Mouse (Mus musculus) C2C12 (cell line): ENCODE data around the gene Cep85l. TPM values are rescaled to one million over a fixed set of nuclear protein-coding genes. Genes with fewer than 3 reads are reported as not detected.

Source experiments
- H3K27me3 ChIP-seq: one replicate; pipeline ENCODE4 v1.6.1; 2011; ENCODE audit not compliant: control insufficient read depth, insufficient read depth, insufficient read length
- H3K36me3 ChIP-seq: one replicate; pipeline ENCODE4 v1.6.1; 2011; ENCODE audit not compliant: control insufficient read depth, insufficient read depth
- H3K4me3 ChIP-seq: one replicate; pipeline ENCODE4 v1.5.1; 2011; ENCODE audit warnings: mild to moderate bottlenecking, control low read depth; ENCODE audit not compliant: poor library complexity, insufficient read depth, severe bottlenecking
- H3K79me2 ChIP-seq: one replicate; pipeline ENCODE4 v1.6.1; 2011; ENCODE audit not compliant: control insufficient read depth, insufficient read depth
- H3K79me3 ChIP-seq: one replicate; pipeline ENCODE4 v1.6.1; 2011; ENCODE audit warnings: low read depth, control low read depth
- H3ac ChIP-seq: one replicate; pipeline ENCODE3; 2011; ENCODE audit warnings: low read depth; ENCODE audit not compliant: control insufficient read depth, insufficient read length
- CEBPB ChIP-seq: IDR thresholded peaks from one replicate; pipeline ENCODE4 v1.6.1; 2011; ENCODE audit warnings: low read depth, mild to moderate bottlenecking, control low read depth, moderate library complexity
- CTCF ChIP-seq: IDR thresholded peaks from one replicate; pipeline ENCODE4 v1.5.1; 2011; ENCODE audit not compliant: control insufficient read depth, insufficient read depth, insufficient read length
- FOSL1 ChIP-seq: IDR thresholded peaks from one replicate; pipeline ENCODE4 v1.8.0; 2011; ENCODE audit warnings: mild to moderate bottlenecking, low read length; ENCODE audit not compliant: poor library complexity, insufficient read depth, severe bottlenecking
- MAX ChIP-seq: IDR thresholded peaks from one replicate; pipeline ENCODE4 v1.6.1; 2011; ENCODE audit warnings: mild to moderate bottlenecking, control low read depth
- MYOD1 ChIP-seq: IDR thresholded peaks from one replicate; pipeline ENCODE4 v1.6.1; 2011; ENCODE audit warnings: low read depth; ENCODE audit not compliant: control insufficient read depth, insufficient read length
- MYOG ChIP-seq: IDR thresholded peaks from one replicate; pipeline ENCODE4 v1.6.1; 2011; ENCODE audit not compliant: control insufficient read depth, insufficient read length; ENCODE audit errors: extremely low read depth
- USF1 ChIP-seq: IDR thresholded peaks from one replicate; pipeline ENCODE4 v1.6.1; 2011; ENCODE audit warnings: low read depth, mild to moderate bottlenecking, control low read depth, moderate library complexity
- polyA plus RNA-seq: library from polyadenylated mRNA; unstranded; fragments of >200 nt; fragmentation: generic; extraction: Trizol; gene quantifications from one replicate; pipeline ENCODE4 v1.2.1, GENCODE M21; 2012; ENCODE audit warnings: missing spikeins

Cep85l gene
- polyA plus RNA-seq, 1 experiment, result 0.32 TPM

DNA sequence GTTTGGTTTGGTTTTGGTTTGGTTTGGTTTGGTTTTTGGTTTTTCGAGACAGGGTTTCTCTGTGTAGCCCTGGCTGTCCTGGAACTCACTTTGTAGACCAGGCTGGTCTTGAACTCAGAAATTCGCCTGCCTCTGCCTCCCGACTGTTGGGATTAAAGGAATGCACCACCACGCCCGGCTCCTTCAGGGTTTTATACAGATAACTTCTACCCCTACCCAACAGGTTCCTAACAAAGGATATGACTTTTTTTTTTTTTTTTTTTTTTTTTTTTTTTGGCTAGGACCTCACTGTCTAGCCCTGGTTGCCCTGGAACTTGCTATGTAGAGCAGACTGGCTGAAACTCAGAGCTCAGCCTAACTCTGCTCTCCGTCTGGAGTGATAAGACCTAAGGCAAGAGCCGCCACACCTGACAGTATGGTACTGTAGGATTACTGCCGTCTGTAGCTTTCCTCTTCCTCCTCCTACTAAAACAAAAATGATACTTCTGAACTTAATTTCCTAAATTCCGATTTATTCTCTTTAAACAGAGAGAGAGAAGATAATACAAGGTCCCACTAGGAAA is 37.5 kb downstream of the Cep85l start:
- no peak for TF ChIP-seq MYOD1
- no peak for TF ChIP-seq MAX
- TF ChIP-seq FOSL1, result no peak
- Histone ChIP-seq H3K4me3 (no peak overlapping the region), H3ac (no peak overlapping the region), H3K27me3 (no peaks in the 10 kb centered on the region), H3K79me2 (no peaks in the 10 kb centered on the region), H3K79me3 (peaks cover 2% of the 10 kb centered on the region), H3K36me3 (no peaks in the 10 kb centered on the region)

GRCm38 (mm10) chr10:53341288-53341965 is 38.3 kb downstream of the Cep85l start:
- H3K27me3 ChIP-seq, result no peaks in the 10 kb centered on the region
- peaks cover 3% of the 10 kb centered on the region for H3K79me3 ChIP-seq
- no peak for TF ChIP-seq MYOD1
- no peak for TF ChIP-seq FOSL1
- no peak for TF ChIP-seq CEBPB
- TF ChIP-seq MAX, result no peak
- no peak for TF ChIP-seq CTCF
- no peak for TF ChIP-seq USF1
- TF ChIP-seq MYOG, result no peak
- H3K79me2 ChIP-seq, result no peaks in the 10 kb centered on the region
- no peaks in the 10 kb centered on the region for H3K36me3 ChIP-seq
- no peak overlapping the region for H3K4me3 ChIP-seq
- H3ac ChIP-seq, result no peak overlapping the region

- Histone ChIP-seq H3K79me2 (no peaks in the 10 kb centered on the region), H3K4me3 (no peak overlapping the region), H3K79me3 (peaks cover 2% of the 10 kb centered on the region), H3K27me3 (no peaks in the 10 kb centered on the region), H3ac (no peak overlapping the region), H3K36me3 (no peaks in the 10 kb centered on the region)
- no peak for TF ChIP-seq CTCF
- TF ChIP-seq FOSL1, result no peak
- TF ChIP-seq MYOD1, result no peak
- TF ChIP-seq CEBPB, result no peak
- TF ChIP-seq USF1, result no peak
- TF ChIP-seq MYOG, result no peak
These were observed 40.7 kb downstream of the Cep85l start for GRCm38 (mm10) chr10:53339045-53339444.

DNA sequence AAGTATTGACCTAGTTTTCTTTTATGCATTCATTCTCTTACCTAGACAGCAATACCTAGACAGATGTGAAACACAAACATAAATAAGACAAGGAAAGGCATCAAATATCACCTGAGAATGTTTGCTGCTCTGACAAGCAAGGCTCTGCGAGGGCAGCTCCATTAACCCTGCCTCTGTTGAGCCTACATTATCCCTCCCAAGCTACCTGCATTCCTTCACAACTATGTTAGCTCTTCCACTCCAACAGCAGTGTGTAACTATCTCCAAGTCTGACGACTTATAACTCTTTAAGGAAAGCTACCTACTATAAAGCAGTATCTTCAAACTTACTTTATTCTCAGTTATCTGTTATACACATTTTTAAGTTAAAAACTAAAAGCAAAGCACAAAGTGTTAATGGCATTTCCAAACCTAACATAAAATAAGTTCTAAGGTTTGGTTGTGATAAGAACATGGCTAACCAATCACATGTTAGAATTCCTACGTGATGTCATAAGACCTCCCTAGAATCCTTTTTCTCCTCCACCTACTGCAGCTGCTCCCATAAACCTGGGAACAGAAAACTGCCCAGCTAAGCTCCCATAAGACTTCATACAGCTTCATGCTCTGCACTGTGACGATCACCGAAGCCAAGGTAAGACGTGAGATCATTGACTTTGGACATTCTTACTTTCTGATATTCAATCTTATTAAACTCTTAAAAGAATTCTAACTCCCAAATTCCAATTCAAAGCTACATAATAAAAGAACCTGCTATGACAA is 42.4 kb downstream of the Cep85l start, which contains the start of gene Pln:
Pln (plus strand) TSS at position 506 of the 762 bp plus-strand sequence.
- H3K36me3 ChIP-seq, result no peaks in the 10 kb centered on the region
- H3ac ChIP-seq, result no peak within 1 kb of the TSS
- no peaks in the 10 kb centered on the region for H3K27me3 ChIP-seq
- no peak within 1 kb of the TSS for H3K4me3 ChIP-seq
- H3K79me2 ChIP-seq, result no peaks in the 10 kb centered on the region
- TF ChIP-seq MAX (no peak), USF1 (no peak), CEBPB (no peak), FOSL1 (no peak)
- H3K79me3 ChIP-seq, result peaks cover 2% of the 10 kb centered on the region

DNA sequence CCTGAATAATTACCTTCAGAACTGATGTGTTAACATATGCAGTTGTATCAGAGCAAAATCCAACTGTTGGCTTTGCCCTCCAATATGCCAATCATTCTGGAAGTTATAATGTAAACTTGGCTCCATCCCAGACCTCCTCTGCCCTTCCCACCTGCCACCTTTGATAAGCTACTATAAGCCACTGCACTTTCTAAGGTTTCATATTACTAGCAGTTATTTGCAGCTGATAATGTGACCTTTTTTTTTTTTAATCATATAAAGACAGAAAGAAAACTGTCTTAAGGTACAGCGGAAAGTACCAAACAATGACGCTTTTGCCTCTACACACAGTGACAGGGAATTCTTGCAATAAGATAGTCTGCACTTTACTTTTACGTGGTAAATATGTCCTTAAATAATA is 43.8 kb downstream of the Cep85l start:
- H3K79me3 ChIP-seq, result peaks cover 2% of the 10 kb centered on the region
- no peaks in the 10 kb centered on the region for H3K27me3 ChIP-seq
- H3K4me3 ChIP-seq, result no peak overlapping the region
- H3ac ChIP-seq, result no peak overlapping the region
- H3K79me2 ChIP-seq, result no peaks in the 10 kb centered on the region
- H3K36me3 ChIP-seq, result no peaks in the 10 kb centered on the region
- TF ChIP-seq CEBPB, result no peak
- TF ChIP-seq MAX, result no peak

- Histone ChIP-seq H3K4me3 (no peak overlapping the region), H3K79me3 (peaks cover 2% of the 10 kb centered on the region), H3K79me2 (no peaks in the 10 kb centered on the region), H3K36me3 (no peaks in the 10 kb centered on the region), H3ac (no peak overlapping the region), H3K27me3 (no peaks in the 10 kb centered on the region)
- no peak for TF ChIP-seq CEBPB
- TF ChIP-seq MAX, result no peak
- TF ChIP-seq MYOD1, result no peak
- TF ChIP-seq CTCF, result no peak
- TF ChIP-seq MYOG, result no peak
- no peak for TF ChIP-seq USF1
- TF ChIP-seq FOSL1, result no peak
These were observed 44.5 kb downstream of the Cep85l start for GRCm38 (mm10) chr10:53335266-53335665.
